Mouse (Mus musculus): ENCODE results near the gene Arhgap42. TPM values are rescaled to one million over a fixed set of nuclear protein-coding genes. Genes with fewer than 3 reads are reported as not detected.

Arhgap42 gene
- polyA plus RNA-seq, 1 experiment = 16.1 TPM

DNA sequence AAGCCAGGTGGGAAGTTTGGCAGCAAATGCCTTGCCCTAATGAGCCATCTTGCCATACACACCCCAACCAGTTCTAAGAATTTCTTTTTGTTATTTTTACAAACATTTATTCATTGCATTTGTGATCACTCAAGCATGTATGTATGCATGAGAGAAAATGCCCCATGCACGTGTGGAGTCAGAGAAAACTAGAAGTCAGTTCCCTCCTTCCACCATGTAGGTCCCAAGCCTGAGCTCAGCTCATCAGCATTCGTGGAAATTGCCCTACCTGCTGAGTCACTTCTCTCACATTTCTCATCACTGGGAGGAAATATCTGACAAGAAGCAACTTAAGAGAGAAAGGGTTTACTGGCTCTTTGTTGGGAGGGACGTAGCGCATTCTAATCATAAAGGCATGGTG lies 31.6 kb downstream of the Arhgap42 start:
- Histone ChIP-seq H3K36me3 (ENCODE audit: control insufficient read depth, insufficient read depth, low read length, poor library complexity, severe bottlenecking) (no peaks in the 10 kb centered on the region), H3K4me1 (ENCODE audit: control insufficient read depth, insufficient read depth, low read length) (peaks cover 2% of the 10 kb centered on the region), H3K27ac (ENCODE audit: insufficient read depth, low read length) (no peak overlapping the region), H3K27me3 (ENCODE audit: control insufficient read depth, insufficient read depth, low read length, poor library complexity, severe bottlenecking) (no peaks in the 10 kb centered on the region), H3K9me3 (replicated peaks; ENCODE audit: control insufficient read depth, insufficient read depth, low read length, poor library complexity, severe bottlenecking) (no peaks in the 10 kb centered on the region), H3K9ac (ENCODE audit: low read depth, poor library complexity, severe bottlenecking) (no peak overlapping the region), H3K4me3 (ENCODE audit: low read depth, low read length) (no peak overlapping the region)
- TF ChIP-seq EP300 (IDR thresholded peaks at IDR 0.05; ENCODE audit: insufficient read depth, low read depth, low read length) (no peak), POLR2A (IDR thresholded peaks at IDR 0.05; ENCODE audit: insufficient read depth, low read length) (no peak), CTCF (IDR thresholded peaks at IDR 0.05; ENCODE audit: low read depth, low read length) (no peak)

GRCm38 (mm10) chr9:9200827-9201388 lies 38.0 kb downstream of the Arhgap42 start:
- H3K27ac ChIP-seq (ENCODE audit: insufficient read depth, low read length) = no peak overlapping the region
- no peaks in the 10 kb centered on the region for H3K27me3 ChIP-seq (ENCODE audit: control insufficient read depth, insufficient read depth, low read length, poor library complexity, severe bottlenecking)
- TF ChIP-seq POLR2A (IDR thresholded peaks at IDR 0.05; ENCODE audit: insufficient read depth, low read length) = no peak
- no peak for TF ChIP-seq CTCF (IDR thresholded peaks at IDR 0.05; ENCODE audit: low read depth, low read length)
- TF ChIP-seq EP300 (IDR thresholded peaks at IDR 0.05; ENCODE audit: insufficient read depth, low read depth, low read length) = no peak
- H3K36me3 ChIP-seq (ENCODE audit: control insufficient read depth, insufficient read depth, low read length, poor library complexity, severe bottlenecking) = no peaks in the 10 kb centered on the region
- peaks cover 2% of the 10 kb centered on the region for H3K4me1 ChIP-seq (ENCODE audit: control insufficient read depth, insufficient read depth, low read length)
- no peak overlapping the region for H3K4me3 ChIP-seq (ENCODE audit: low read depth, low read length)
- H3K9ac ChIP-seq (ENCODE audit: low read depth, poor library complexity, severe bottlenecking) = no peak overlapping the region
- no peaks in the 10 kb centered on the region for H3K9me3 ChIP-seq (replicated peaks; ENCODE audit: control insufficient read depth, insufficient read depth, low read length, poor library complexity, severe bottlenecking)

- TF ChIP-seq CTCF (IDR thresholded peaks at IDR 0.05; ENCODE audit: low read depth, low read length) (no peak), POLR2A (IDR thresholded peaks at IDR 0.05; ENCODE audit: insufficient read depth, low read length) (no peak), EP300 (IDR thresholded peaks at IDR 0.05; ENCODE audit: insufficient read depth, low read depth, low read length) (no peak)
- H3K4me3 ChIP-seq (ENCODE audit: low read depth, low read length) = no peak overlapping the region
- H3K27ac ChIP-seq (ENCODE audit: insufficient read depth, low read length) = no peak overlapping the region
- H3K36me3 ChIP-seq (ENCODE audit: control insufficient read depth, insufficient read depth, low read length, poor library complexity, severe bottlenecking) = no peaks in the 10 kb centered on the region
- H3K9me3 ChIP-seq (replicated peaks; ENCODE audit: control insufficient read depth, insufficient read depth, low read length, poor library complexity, severe bottlenecking) = no peaks in the 10 kb centered on the region
- peaks cover 2% of the 10 kb centered on the region for H3K4me1 ChIP-seq (ENCODE audit: control insufficient read depth, insufficient read depth, low read length)
- H3K9ac ChIP-seq (ENCODE audit: low read depth, poor library complexity, severe bottlenecking) = no peak overlapping the region
- no peaks in the 10 kb centered on the region for H3K27me3 ChIP-seq (ENCODE audit: control insufficient read depth, insufficient read depth, low read length, poor library complexity, severe bottlenecking)
Measured at GRCm38 (mm10) chr9:9199170-9199841, 39.6 kb downstream of the Arhgap42 start.

- no peak overlapping the region for H3K9ac ChIP-seq (ENCODE audit: low read depth, poor library complexity, severe bottlenecking)
- no peak overlapping the region for H3K4me3 ChIP-seq (ENCODE audit: low read depth, low read length)
- H3K27ac ChIP-seq (ENCODE audit: insufficient read depth, low read length) = peak overlapping the region; percentile 6; the same call in 1 of the 2 replicates
- H3K9me3 ChIP-seq (replicated peaks; ENCODE audit: control insufficient read depth, insufficient read depth, low read length, poor library complexity, severe bottlenecking) = no peaks in the 10 kb centered on the region
- no peaks in the 10 kb centered on the region for H3K36me3 ChIP-seq (ENCODE audit: control insufficient read depth, insufficient read depth, low read length, poor library complexity, severe bottlenecking)
- peaks cover 2% of the 10 kb centered on the region for H3K4me1 ChIP-seq (ENCODE audit: control insufficient read depth, insufficient read depth, low read length)
- no peak for TF ChIP-seq EP300 (IDR thresholded peaks at IDR 0.05; ENCODE audit: insufficient read depth, low read depth, low read length)
- TF ChIP-seq POLR2A (IDR thresholded peaks at IDR 0.05; ENCODE audit: insufficient read depth, low read length) = no peak
- no peak for TF ChIP-seq CTCF (IDR thresholded peaks at IDR 0.05; ENCODE audit: low read depth, low read length)
- H3K27me3 ChIP-seq (ENCODE audit: control insufficient read depth, insufficient read depth, low read length, poor library complexity, severe bottlenecking) = no peaks in the 10 kb centered on the region
Measured at GRCm38 (mm10) chr9:9198645-9199044, 40.3 kb downstream of the Arhgap42 start.

GRCm38 (mm10) chr9:9196046-9196445 lies 42.9 kb downstream of the Arhgap42 start:
- Histone ChIP-seq H3K27ac (ENCODE audit: insufficient read depth, low read length) (no peak overlapping the region), H3K27me3 (ENCODE audit: control insufficient read depth, insufficient read depth, low read length, poor library complexity, severe bottlenecking) (no peaks in the 10 kb centered on the region), H3K4me3 (ENCODE audit: low read depth, low read length) (no peak overlapping the region), H3K9me3 (replicated peaks; ENCODE audit: control insufficient read depth, insufficient read depth, low read length, poor library complexity, severe bottlenecking) (no peaks in the 10 kb centered on the region), H3K36me3 (ENCODE audit: control insufficient read depth, insufficient read depth, low read length, poor library complexity, severe bottlenecking) (no peaks in the 10 kb centered on the region), H3K9ac (ENCODE audit: low read depth, poor library complexity, severe bottlenecking) (no peak overlapping the region), H3K4me1 (ENCODE audit: control insufficient read depth, insufficient read depth, low read length) (peaks cover 2% of the 10 kb centered on the region)
- TF ChIP-seq EP300 (IDR thresholded peaks at IDR 0.05; ENCODE audit: insufficient read depth, low read depth, low read length) (no peak), CTCF (IDR thresholded peaks at IDR 0.05; ENCODE audit: low read depth, low read length) (no peak), POLR2A (IDR thresholded peaks at IDR 0.05; ENCODE audit: insufficient read depth, low read length) (no peak)

GRCm38 (mm10) chr9:9194496-9194895 lies 44.4 kb downstream of the Arhgap42 start:
- H3K4me3 ChIP-seq (ENCODE audit: low read depth, low read length) = no peak overlapping the region
- H3K36me3 ChIP-seq (ENCODE audit: control insufficient read depth, insufficient read depth, low read length, poor library complexity, severe bottlenecking) = no peaks in the 10 kb centered on the region
- no peak overlapping the region for H3K9ac ChIP-seq (ENCODE audit: low read depth, poor library complexity, severe bottlenecking)
- H3K4me1 ChIP-seq (ENCODE audit: control insufficient read depth, insufficient read depth, low read length) = peaks cover 2% of the 10 kb centered on the region
- H3K27ac ChIP-seq (ENCODE audit: insufficient read depth, low read length) = no peak overlapping the region
- H3K27me3 ChIP-seq (ENCODE audit: control insufficient read depth, insufficient read depth, low read length, poor library complexity, severe bottlenecking) = no peaks in the 10 kb centered on the region
- H3K9me3 ChIP-seq (replicated peaks; ENCODE audit: control insufficient read depth, insufficient read depth, low read length, poor library complexity, severe bottlenecking) = no peaks in the 10 kb centered on the region
- TF ChIP-seq POLR2A (IDR thresholded peaks at IDR 0.05; ENCODE audit: insufficient read depth, low read length) = no peak

All from ES-Bruce4 (cell line).